Mouse (Mus musculus): Measurements from ENCODE around the gene Syk.

GRCm38 (mm10) chr13:52575483-52575882, 7.5 kb upstream of the Syk start:
- TF ChIP-seq GATA1 (IDR thresholded peaks at IDR 0.05; ENCODE audit: borderline replicate concordance, low read length) (no peak), FLI1 (IDR thresholded peaks at IDR 0.05; ENCODE audit: low read length) (no peak)

All from megakaryocyte, embryonic 14.5 days (primary cell).